Mouse (Mus musculus) embryonic facial prominence, embryonic 15.5 days (tissue): ENCODE results near the gene Cnot1. TPM values are rescaled to one million over a fixed set of nuclear protein-coding genes. Genes with fewer than 3 reads are reported as not detected.
"Not testable (repeated sequence)": the region's sequence is repeated elsewhere in the genome, so short reads cannot be mapped to it uniquely, and the experiment has no call there.

ENCODE experiments used
- ATAC-seq: fragments of 200-750 bp; cut with Nextera tagmentation; 2 replicates; pipeline ENCODE4 v1.8.0; 2017; ENCODE audit warnings: low read depth, moderate TSS enrichment; ENCODE audit not compliant: insufficient number of reproducible peaks, low FRiP score, low TSS enrichment
- H3K27ac ChIP-seq: fragments of 300-500 bp; sonication (generic); replicated peaks from 2 replicates; pipeline ENCODE4 v1.5.1; 2015; ENCODE audit warnings: mild to moderate bottlenecking, inconsistent platforms
- H3K27me3 ChIP-seq: fragments of 300-500 bp; sonication (generic); 2 replicates; pipeline ENCODE4 v1.6.1; 2015; ENCODE audit warnings: inconsistent platforms
- H3K36me3 ChIP-seq: fragments of 300-500 bp; sonication (generic); 2 replicates; pipeline ENCODE4 v1.6.1; 2015; ENCODE audit warnings: mild to moderate bottlenecking, inconsistent platforms
- H3K4me1 ChIP-seq: fragments of 300-500 bp; sonication (generic); 2 replicates; pipeline ENCODE4 v1.6.1; 2015; ENCODE audit warnings: inconsistent platforms
- H3K4me2 ChIP-seq: fragments of 300-500 bp; sonication (generic); replicated peaks from 2 replicates; pipeline ENCODE4 v1.6.1; 2015; ENCODE audit warnings: mild to moderate bottlenecking, inconsistent platforms
- H3K4me3 ChIP-seq: fragments of 300-500 bp; sonication (generic); replicated peaks from 2 replicates; pipeline ENCODE4 v1.5.1; 2015; ENCODE audit warnings: mild to moderate bottlenecking, inconsistent platforms
- H3K9ac ChIP-seq: fragments of 300-500 bp; sonication (generic); 2 replicates; pipeline ENCODE4 v1.6.1; 2015; ENCODE audit warnings: inconsistent platforms
- H3K9me3 ChIP-seq: fragments of 300-500 bp; sonication (generic); replicated peaks from 2 replicates; pipeline ENCODE4 v1.6.1; 2016; ENCODE audit warnings: inconsistent platforms
- WGBS: fragments of 180-500 bp; shearing (Covaris S2); methylation state at CpG from one replicate; pipeline ENCODE4 v1.1.7; 2015; 5-methylcytosine and 5-hydroxymethylcytosine counted together
- polyA plus RNA-seq: library from polyadenylated mRNA; unstranded; fragments of >200 nt; fragmentation: Nextera tagmentation; extraction: Ambion mirVana; gene quantifications from 2 replicates; pipeline ENCODE4 v1.2.1, GENCODE M21; 2015

The Cnot1 gene
- polyA plus RNA-seq, 1 experiment from 2014 or later = 49.6 TPM

DNA sequence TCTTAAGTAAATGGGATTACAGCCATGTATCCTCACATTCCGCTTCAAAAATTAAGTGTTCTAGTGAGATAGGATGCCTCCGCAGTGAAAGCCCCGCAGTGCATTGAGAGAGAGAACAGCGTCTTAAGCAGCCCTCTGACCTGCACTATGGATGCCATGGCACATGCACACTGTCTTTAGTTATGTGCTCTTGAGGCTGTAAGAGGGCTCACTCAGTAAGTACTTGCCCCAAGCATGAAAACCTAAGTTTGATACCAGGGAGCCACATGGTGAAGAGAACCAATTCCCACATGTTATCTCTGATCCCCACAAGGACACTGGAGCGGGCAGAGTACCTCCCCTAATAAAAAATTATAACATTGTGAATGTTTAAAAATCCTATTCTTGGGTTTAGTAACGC lies 8.1 kb downstream of the Cnot1 start:
- Histone ChIP-seq H3K9me3 (no peaks in the 10 kb centered on the region), H3K4me3 (no peak overlapping the region), H3K4me1 (peaks cover 8% of the 10 kb centered on the region), H3K4me2 (no peak overlapping the region), H3K27ac (no peak overlapping the region), H3K9ac (no peak overlapping the region), H3K36me3 (peaks cover 15% of the 10 kb centered on the region; the same call in 1 of the 2 replicates), H3K27me3 (no peaks in the 10 kb centered on the region)
- ATAC-seq = no peak
- 93% methylated on average over 6 of the region's 6 CpGs for WGBS

DNA sequence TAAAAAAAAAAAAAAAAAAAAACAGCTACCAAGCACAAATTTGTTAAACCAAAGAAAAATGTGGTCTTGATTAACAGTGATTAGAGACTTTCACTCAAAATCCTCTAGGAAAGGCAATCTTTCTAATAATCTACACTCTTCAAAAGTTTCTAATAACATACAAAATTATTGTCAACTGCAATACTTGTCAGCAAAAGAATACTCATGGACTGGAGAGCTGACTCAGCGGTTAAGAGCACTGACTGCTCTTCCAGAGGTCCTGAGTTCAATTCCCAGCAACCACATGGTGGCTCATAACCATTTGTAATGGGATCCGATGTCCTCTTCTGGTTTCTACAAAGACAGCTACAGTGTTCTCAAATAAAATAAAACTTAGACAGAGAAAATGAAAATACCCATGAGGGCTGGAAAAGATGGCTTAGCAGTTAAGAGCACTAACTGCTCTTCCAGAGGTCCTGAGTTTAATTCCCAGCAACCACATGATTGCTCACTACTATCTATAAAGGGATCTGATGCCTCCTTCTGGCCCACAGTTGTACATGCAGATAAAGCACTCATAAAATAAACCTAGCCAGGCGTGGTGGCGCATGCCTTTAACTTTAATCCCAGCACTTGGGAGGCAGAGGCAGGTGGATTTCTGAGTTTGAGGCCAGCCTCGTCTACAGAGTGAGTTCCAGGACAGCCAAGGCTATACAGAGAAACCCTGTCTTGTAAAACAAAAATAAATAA lies 11.8 kb downstream of the Cnot1 start:
- not testable (repeated sequence) for H3K27me3 ChIP-seq, H3K27ac ChIP-seq, H3K9ac ChIP-seq, H3K4me1 ChIP-seq, H3K4me3 ChIP-seq, H3K36me3 ChIP-seq, H3K4me2 ChIP-seq, H3K9me3 ChIP-seq, ATAC-seq
- WGBS = 93% methylated on average over 5 of the region's 5 CpGs

DNA sequence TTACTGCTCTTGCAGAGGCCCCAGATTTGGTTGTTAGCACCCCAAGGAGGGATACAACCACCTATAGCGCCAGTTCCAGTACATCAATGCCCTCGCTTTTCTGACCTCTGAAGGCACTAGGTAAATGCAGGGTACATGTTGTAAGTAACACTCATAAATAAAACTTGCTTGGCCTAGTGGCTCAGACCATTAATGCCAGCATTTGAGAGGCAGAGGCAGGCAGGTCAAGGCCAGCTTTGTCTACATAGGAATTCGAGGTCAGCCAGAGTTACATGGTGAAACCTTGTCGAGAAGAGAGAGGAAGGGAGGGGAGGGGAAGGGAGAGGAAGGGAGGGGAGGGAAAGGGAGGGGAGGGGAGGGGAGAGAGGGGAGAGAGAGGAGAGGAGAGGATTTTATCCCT lies 21.7 kb downstream of the Cnot1 start:
- no peak overlapping the region for H3K4me2 ChIP-seq
- peaks cover 61% of the 10 kb centered on the region for H3K36me3 ChIP-seq
- H3K4me3 ChIP-seq = no peak overlapping the region
- no peaks in the 10 kb centered on the region for H3K4me1 ChIP-seq
- H3K9ac ChIP-seq = no peak overlapping the region
- no peak for ATAC-seq
- H3K9me3 ChIP-seq = no peaks in the 10 kb centered on the region
- WGBS = 95% methylated on average over 3 of the region's 4 CpGs
- no peak overlapping the region for H3K27ac ChIP-seq
- H3K27me3 ChIP-seq = no peaks in the 10 kb centered on the region

DNA sequence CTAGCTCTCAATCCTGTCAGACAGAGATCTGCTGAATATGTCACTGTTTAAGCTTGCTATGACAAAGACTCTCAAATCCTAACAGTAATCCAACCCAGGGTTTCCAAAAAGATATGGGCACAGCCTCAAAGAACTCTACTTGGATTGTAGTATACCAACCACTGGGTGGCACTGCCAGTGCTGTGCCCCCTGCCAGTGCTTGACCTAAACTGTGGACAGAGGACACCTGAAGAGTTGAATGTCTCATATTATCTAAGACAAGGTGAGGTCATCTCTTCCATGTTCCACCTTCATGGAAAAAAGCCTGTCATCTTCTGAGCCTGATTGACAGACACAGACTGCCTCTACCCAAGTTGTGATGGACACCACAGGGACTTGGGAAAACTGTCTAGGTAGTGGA lies 24.6 kb downstream of the Cnot1 start:
- no peak for ATAC-seq
- no peak overlapping the region for H3K27ac ChIP-seq
- H3K9me3 ChIP-seq = no peaks in the 10 kb centered on the region
- H3K4me2 ChIP-seq = no peak overlapping the region
- H3K4me1 ChIP-seq = no peaks in the 10 kb centered on the region
- H3K9ac ChIP-seq = no peak overlapping the region
- H3K36me3 ChIP-seq = peaks cover 66% of the 10 kb centered on the region
- H3K27me3 ChIP-seq = no peaks in the 10 kb centered on the region
- H3K4me3 ChIP-seq = no peak overlapping the region

DNA sequence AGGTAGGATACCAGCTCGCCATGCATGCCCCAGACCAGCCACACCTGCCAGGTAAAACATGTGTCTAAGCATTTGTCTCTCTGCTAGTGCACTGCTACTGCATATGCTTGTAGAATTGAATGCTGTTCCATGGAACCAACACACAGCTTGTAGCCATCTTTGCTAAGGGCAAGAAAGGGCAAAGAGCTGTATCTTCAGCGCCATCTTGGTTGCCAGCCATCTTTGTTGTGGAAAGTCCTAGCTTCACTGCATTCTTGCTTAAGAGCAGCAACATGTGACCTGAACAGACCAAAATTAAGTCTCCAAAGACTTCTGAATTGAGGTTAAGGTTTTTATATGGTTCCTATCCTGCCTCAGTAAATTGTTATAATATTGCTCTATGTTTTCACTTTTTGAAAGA lies 25.5 kb downstream of the Cnot1 start:
- peaks cover 58% of the 10 kb centered on the region for H3K36me3 ChIP-seq
- no peaks in the 10 kb centered on the region for H3K4me1 ChIP-seq
- no peaks in the 10 kb centered on the region for H3K9me3 ChIP-seq
- H3K4me3 ChIP-seq = no peak overlapping the region
- no peak overlapping the region for H3K4me2 ChIP-seq
- no peak for ATAC-seq
- no peak overlapping the region for H3K27ac ChIP-seq
- no peaks in the 10 kb centered on the region for H3K27me3 ChIP-seq
- H3K9ac ChIP-seq = no peak overlapping the region
- WGBS = 97% methylated on average over 2 of the region's 2 CpGs

DNA sequence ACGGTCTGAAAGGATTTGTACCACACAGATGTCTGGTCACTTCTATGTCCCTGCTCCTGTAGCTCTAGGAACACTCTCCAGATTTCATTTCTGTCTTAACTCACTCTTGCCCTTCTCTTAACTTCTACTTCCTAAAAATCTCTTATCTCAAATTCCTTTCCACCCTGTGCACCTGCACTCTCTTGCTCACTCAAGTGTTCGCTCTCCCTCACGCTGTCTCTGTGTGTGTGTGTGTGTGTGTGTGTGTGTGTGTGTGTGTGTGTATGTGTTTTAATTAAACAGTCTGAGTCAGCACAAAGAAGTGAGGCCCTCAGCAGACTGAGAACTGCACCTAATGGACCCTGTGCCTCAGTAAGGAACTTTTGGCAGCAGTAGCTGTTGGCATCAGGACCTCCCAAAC lies 26.2 kb downstream of the Cnot1 start:
- ATAC-seq = no peak

DNA sequence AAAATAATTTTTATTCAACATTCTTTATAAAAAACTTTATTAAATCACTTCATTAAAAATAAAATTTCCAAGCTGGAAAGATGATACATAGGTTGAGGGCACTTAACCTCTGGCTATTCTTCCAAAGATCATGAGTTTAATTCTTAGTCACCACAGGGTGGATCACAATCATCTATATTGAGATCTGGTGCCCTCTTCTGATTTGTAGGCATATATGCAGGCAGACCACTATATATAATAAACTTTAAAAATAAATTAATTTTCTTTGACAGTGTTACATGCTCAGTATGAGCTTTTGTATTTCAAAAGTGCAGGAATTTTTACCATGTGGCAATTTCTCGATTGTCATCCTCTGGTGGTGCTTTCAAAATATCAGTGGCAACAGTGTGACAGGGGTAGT lies 43.1 kb downstream of the Cnot1 start:
- Histone ChIP-seq H3K27ac (no peak overlapping the region), H3K9me3 (no peaks in the 10 kb centered on the region), H3K36me3 (peaks cover 79% of the 10 kb centered on the region), H3K4me3 (no peak overlapping the region), H3K27me3 (no peaks in the 10 kb centered on the region), H3K4me2 (no peak overlapping the region), H3K4me1 (no peaks in the 10 kb centered on the region), H3K9ac (no peak overlapping the region)
- no peak for ATAC-seq
- 93% methylated on average over 1 of the region's 1 CpGs for WGBS

More for the DNA sequence above, 26.2 kb downstream of the Cnot1 start:
- no peaks in the 10 kb centered on the region for H3K9me3 ChIP-seq
- H3K4me2 ChIP-seq = no peak overlapping the region
- peaks cover 51% of the 10 kb centered on the region for H3K36me3 ChIP-seq
- no peak overlapping the region for H3K9ac ChIP-seq
- no peaks in the 10 kb centered on the region for H3K27me3 ChIP-seq
- no peaks in the 10 kb centered on the region for H3K4me1 ChIP-seq
- WGBS = 97% methylated on average over 3 of the region's 3 CpGs
- H3K4me3 ChIP-seq = no peak overlapping the region
- no peak overlapping the region for H3K27ac ChIP-seq

DNA sequence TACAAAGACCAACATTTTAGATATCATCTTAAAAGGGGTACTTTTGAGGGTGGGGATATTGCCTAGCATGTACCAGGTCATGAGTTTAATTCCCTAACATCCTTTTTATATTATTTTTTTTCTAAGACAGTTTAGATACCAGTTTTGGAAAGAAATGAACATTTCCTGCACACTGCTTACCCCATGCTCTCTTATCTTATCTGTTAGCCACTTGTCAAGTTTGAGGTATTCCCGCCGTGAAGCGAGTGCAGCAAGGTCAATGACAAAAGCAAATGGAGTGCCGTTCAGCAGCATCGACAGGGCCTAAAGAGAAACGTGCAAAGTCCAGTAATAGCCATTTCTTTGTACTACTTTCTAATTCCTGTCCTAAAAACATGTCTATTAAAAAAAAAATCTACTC lies 46.9 kb downstream of the Cnot1 start:
- Histone ChIP-seq H3K9me3 (no peaks in the 10 kb centered on the region), H3K27me3 (no peaks in the 10 kb centered on the region), H3K4me3 (no peak overlapping the region), H3K9ac (no peak overlapping the region), H3K4me1 (no peaks in the 10 kb centered on the region), H3K4me2 (no peak overlapping the region), H3K27ac (no peak overlapping the region), H3K36me3 (peaks cover 64% of the 10 kb centered on the region)
- ATAC-seq = no peak
- 90% methylated on average over 6 of the region's 6 CpGs for WGBS

DNA sequence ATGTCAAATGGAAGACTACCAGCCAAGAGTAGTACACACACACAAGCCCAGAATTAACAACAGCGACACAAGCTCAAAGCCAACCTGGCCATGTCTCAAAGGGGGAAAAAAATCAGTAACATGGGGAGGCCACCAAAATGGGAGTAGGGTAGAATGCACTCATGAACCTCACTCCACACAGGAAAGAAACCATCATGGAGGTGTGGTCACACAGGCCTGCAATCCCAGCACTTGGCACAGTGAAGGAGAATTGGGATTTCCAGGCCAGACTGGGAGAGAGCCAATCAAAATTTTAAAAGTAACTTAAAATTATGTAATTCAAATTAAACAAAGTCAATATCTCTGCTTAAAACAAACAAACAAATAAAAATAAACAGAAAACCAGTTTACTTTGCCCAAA lies 55.3 kb downstream of the Cnot1 start:
- Histone ChIP-seq H3K36me3 (peaks cover 65% of the 10 kb centered on the region), H3K4me3 (no peak overlapping the region), H3K27ac (no peak overlapping the region), H3K27me3 (no peaks in the 10 kb centered on the region), H3K9ac (no peak overlapping the region), H3K4me1 (no peaks in the 10 kb centered on the region), H3K9me3 (no peaks in the 10 kb centered on the region), H3K4me2 (no peak overlapping the region)
- WGBS = 96% methylated on average over 1 of the region's 1 CpGs
- no peak for ATAC-seq

DNA sequence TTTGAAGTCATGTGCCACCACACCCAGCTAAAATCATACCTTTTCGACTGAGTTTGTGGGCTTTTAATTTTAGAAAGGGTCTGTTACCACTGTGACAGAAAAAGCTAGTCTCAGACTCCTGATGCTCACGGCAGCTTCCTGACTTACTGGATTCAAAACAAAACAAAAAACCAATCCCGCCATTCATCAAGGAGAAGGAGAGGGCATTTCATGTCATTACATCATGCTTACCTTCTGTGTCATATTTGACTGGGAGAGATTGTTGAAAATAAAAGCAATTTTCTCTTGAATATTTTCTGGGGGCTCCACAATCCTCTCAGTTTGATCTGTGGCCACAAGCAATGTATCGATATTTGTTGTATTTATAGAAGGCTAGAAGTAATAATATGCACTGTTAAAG lies 59.2 kb downstream of the Cnot1 start:
- no peaks in the 10 kb centered on the region for H3K4me1 ChIP-seq
- H3K27ac ChIP-seq = no peak overlapping the region
- no peak overlapping the region for H3K9ac ChIP-seq
- no peak overlapping the region for H3K4me3 ChIP-seq
- no peak for ATAC-seq
- WGBS = 93% methylated on average over 4 of the region's 4 CpGs
- no peaks in the 10 kb centered on the region for H3K9me3 ChIP-seq
- no peak overlapping the region for H3K4me2 ChIP-seq
- H3K36me3 ChIP-seq = peaks cover 82% of the 10 kb centered on the region
- H3K27me3 ChIP-seq = no peaks in the 10 kb centered on the region

DNA sequence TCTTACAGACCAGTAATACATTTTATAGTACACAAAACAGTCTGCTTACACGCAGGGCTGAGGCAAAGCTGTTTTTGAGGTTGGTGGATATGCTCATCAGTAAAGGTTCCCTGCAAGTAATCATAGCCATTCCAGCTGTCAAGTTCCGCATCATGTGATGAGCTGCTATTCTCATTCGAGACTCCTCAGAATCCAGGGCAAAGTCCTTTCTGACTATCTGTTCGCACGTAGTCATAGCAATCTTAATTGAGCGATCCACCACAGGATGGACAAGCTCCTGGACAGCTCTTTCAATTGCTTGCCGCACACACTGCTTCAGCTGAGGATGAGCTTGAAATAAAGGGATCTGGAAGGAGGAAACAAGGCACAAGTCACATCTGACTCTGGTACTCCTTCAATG lies 65.5 kb downstream of the Cnot1 start:
- Histone ChIP-seq H3K27ac (no peak overlapping the region), H3K36me3 (peaks cover 87% of the 10 kb centered on the region), H3K4me3 (no peak overlapping the region), H3K9ac (no peak overlapping the region), H3K27me3 (no peaks in the 10 kb centered on the region), H3K9me3 (no peaks in the 10 kb centered on the region), H3K4me1 (no peaks in the 10 kb centered on the region), H3K4me2 (no peak overlapping the region)
- WGBS = 90% methylated on average over 7 of the region's 7 CpGs
- ATAC-seq = no peak

DNA sequence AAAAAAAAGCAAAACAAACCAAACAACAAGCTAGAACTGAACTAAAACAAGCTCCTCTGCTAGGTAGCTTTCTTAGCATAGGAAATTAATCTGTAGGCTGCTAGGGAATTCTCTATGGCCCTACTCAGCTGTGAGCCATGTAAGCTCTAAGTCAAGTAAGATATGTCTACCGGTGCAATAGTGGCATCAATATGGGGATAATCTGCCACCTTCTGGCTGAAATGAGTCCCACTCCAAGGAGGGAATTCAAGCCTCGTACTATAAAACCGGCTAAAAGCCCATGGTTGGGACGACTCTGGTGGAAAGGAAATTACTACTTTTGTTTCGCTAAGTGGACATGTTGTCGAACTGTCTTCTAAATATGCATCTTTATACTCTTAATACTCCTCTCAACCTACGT lies 68.7 kb downstream of the Cnot1 start:
- ATAC-seq = no peak
- 78% methylated on average over 7 of the region's 7 CpGs for WGBS
- Histone ChIP-seq H3K36me3 (peaks cover 83% of the 10 kb centered on the region), H3K4me2 (no peak overlapping the region), H3K4me3 (no peak overlapping the region), H3K27me3 (no peaks in the 10 kb centered on the region), H3K4me1 (no peaks in the 10 kb centered on the region), H3K9ac (no peak overlapping the region), H3K27ac (no peak overlapping the region), H3K9me3 (no peaks in the 10 kb centered on the region)
